Mouse (Mus musculus) bone marrow, adult 2 months (tissue): Measurements from ENCODE around the gene Ncbp3. TPM values are rescaled to one million over a fixed set of nuclear protein-coding genes. Genes with fewer than 3 reads are reported as not detected.
A peak's percentile ranks its signal among the peaks of the same experiment; 100 is the strongest.

Source experiments
- H3K27ac ChIP-seq: fragments of 200-500 bp; 2 replicates; pipeline ENCODE4 v1.5.1; 2012; ENCODE audit warnings: low read depth, mild to moderate bottlenecking, control low read depth, inconsistent platforms, low read length; ENCODE audit not compliant: control insufficient read depth, poor library complexity, insufficient read depth
- H3K4me1 ChIP-seq: fragments of 200-500 bp; 2 replicates; pipeline ENCODE4 v1.6.1; 2011; ENCODE audit warnings: low read length; ENCODE audit not compliant: control insufficient read depth, insufficient read depth
- H3K4me3 ChIP-seq: fragments of 200-500 bp; replicated peaks from 2 replicates; pipeline ENCODE3; 2011; ENCODE audit warnings: mild to moderate bottlenecking, low read depth, low read length, control low read depth; ENCODE audit not compliant: control insufficient read depth
- CTCF ChIP-seq: fragments of 200-500 bp; IDR thresholded peaks from 2 replicates; pipeline ENCODE4 v1.5.1; 2011; ENCODE audit warnings: low read length, control low read depth; ENCODE audit not compliant: control insufficient read depth, insufficient read depth
- POLR2A ChIP-seq: fragments of 200-500 bp; IDR thresholded peaks from 2 replicates; pipeline ENCODE4 v1.6.1; 2011; ENCODE audit warnings: low read depth, mild to moderate bottlenecking, control low read depth, low read length, borderline replicate concordance; ENCODE audit not compliant: control insufficient read depth
- WGBS: fragments of 180-500 bp; shearing (Covaris S2); methylation state at CpG from one replicate; pipeline ENCODE4 v1.1.7; 2018; 5-methylcytosine and 5-hydroxymethylcytosine counted together
- polyA plus RNA-seq: library from polyadenylated mRNA; stranded (reverse); fragments of >200 nt; gene quantifications from 2 replicates; pipeline ENCODE4 v1.2.4, GENCODE M21; 2011; ENCODE audit warnings: low replicate concordance; ENCODE audit not compliant: missing spikeins, insufficient read depth, insufficient read length

Gene Ncbp3
- polyA plus RNA-seq, 1 experiment: 8.0 TPM

- Histone ChIP-seq H3K4me3 (no peak overlapping the region), H3K4me1 (no peaks in the 10 kb centered on the region), H3K27ac (no peak overlapping the region)
- WGBS: 78% methylated on average over 5 of the region's 5 CpGs
- no peak for TF ChIP-seq CTCF
- TF ChIP-seq POLR2A: no peak
Observed at GRCm38 (mm10) chr11:73013981-73014380, 33.6 kb upstream of the Ncbp3 start.

GRCm38 (mm10) chr11:73014831-73015344 is 32.7 kb upstream of the Ncbp3 start:
- WGBS: 79% methylated on average over 4 of the region's 4 CpGs
- TF ChIP-seq CTCF (no peak), POLR2A (no peak)
- no peak overlapping the region for H3K27ac ChIP-seq
- H3K4me1 ChIP-seq: peaks cover 2% of the 10 kb centered on the region; the same call in 1 of the 2 replicates
- H3K4me3 ChIP-seq: no peak overlapping the region

GRCm38 (mm10) chr11:73015391-73016102 is 32.0 kb upstream of the Ncbp3 start:
- no peak overlapping the region for H3K4me3 ChIP-seq
- WGBS: 83% methylated on average over 5 of the region's 5 CpGs
- H3K4me1 ChIP-seq: peaks cover 2% of the 10 kb centered on the region; the same call in 1 of the 2 replicates

GRCm38 (mm10) chr11:73016103-73016420 is 31.5 kb upstream of the Ncbp3 start:
- no peak for TF ChIP-seq POLR2A
- TF ChIP-seq CTCF: no peak
- 77% methylated on average over 6 of the region's 6 CpGs for WGBS
- Histone ChIP-seq H3K4me1 (peaks cover 2% of the 10 kb centered on the region; the same call in 1 of the 2 replicates), H3K4me3 (no peak overlapping the region), H3K27ac (no peak overlapping the region)

More at GRCm38 (mm10) chr11:73015391-73016102, 32.0 kb upstream of the Ncbp3 start:
- no peak overlapping the region for H3K27ac ChIP-seq
- TF ChIP-seq POLR2A (no peak), CTCF (no peak)

GRCm38 (mm10) chr11:73018471-73019146 is 29.0 kb upstream of the Ncbp3 start, which contains the start of gene Camkk1:
Gene Camkk1 (plus strand): TSS chr11:73019008.
- 2% methylated on average over 57 of the region's 57 CpGs for WGBS
- Histone ChIP-seq H3K27ac (no peak within 1 kb of the TSS), H3K4me1 (peaks cover 4% of the 10 kb centered on the region; the same call in 1 of the 2 replicates), H3K4me3 (peak within 1 kb of the TSS; percentile 56)
- TF ChIP-seq POLR2A (no peak), CTCF (no peak)

- Histone ChIP-seq H3K27ac (no peak overlapping the region), H3K4me1 (peaks cover 10% of the 10 kb centered on the region), H3K4me3 (peak overlapping the region; percentile 56)
- no peak for TF ChIP-seq POLR2A
- no peak for TF ChIP-seq CTCF
- under 1% methylated on average over 46 of the region's 46 CpGs for WGBS
Observed at GRCm38 (mm10) chr11:73019147-73019795, 28.3 kb upstream of the Ncbp3 start.

- no peak overlapping the region for H3K27ac ChIP-seq
- peaks cover 12% of the 10 kb centered on the region for H3K4me1 ChIP-seq
- no peak overlapping the region for H3K4me3 ChIP-seq
- TF ChIP-seq POLR2A (no peak), CTCF (no peak)
- WGBS: 79% methylated on average over 7 of the region's 7 CpGs
Observed at GRCm38 (mm10) chr11:73020953-73021800, 26.4 kb upstream of the Ncbp3 start.

GRCm38 (mm10) chr11:73023099-73023498 is 24.5 kb upstream of the Ncbp3 start:
- TF ChIP-seq CTCF: no peak
- no peak for TF ChIP-seq POLR2A
- WGBS: 77% methylated on average over 9 of the region's 9 CpGs

More at GRCm38 (mm10) chr11:73023099-73023498, 24.5 kb upstream of the Ncbp3 start:
- Histone ChIP-seq H3K27ac (no peak overlapping the region), H3K4me1 (peaks cover 12% of the 10 kb centered on the region), H3K4me3 (no peak overlapping the region)
